In genomic region chr17:25794998-25795397, GRCm38 (mm10) we compare ENCODE assay signal across 9 mouse cellular contexts. TPM values are rescaled to one million over a fixed set of nuclear protein-coding genes. Genes with fewer than 3 reads are reported as not detected.
DNase-seq lines count a peak whose midpoint lies in the region; ATAC-seq and TF ChIP-seq lines count a peak whose summit lies in the region.
"Had no signal": no experiment of that assay in that cellular context is flagged by ENCODE, and none has a peak within 500 bp of the region (broad histone marks: within the 10 kb centered on the region; RNA-seq: fewer than 3 reads in every experiment).

No protein-coding gene starts in this region.

- intact Hi-C loops in left cerebral cortex, postnatal 4 days (cut with DNase I): loop anchor here (5.0 kb wide), 1 partner anchor 318 kb away; no protein-coding TSS in a partner anchor
- intact Hi-C loops in gastrocnemius, postnatal 14 days (cut with DNase I; ENCODE audit: low total_unique reads): loop anchor here (5.0 kb wide), 1 partner anchor 63 kb away; no protein-coding TSS in a partner anchor

- H3K27ac ChIP-seq in lung, embryonic 14.5 days (ENCODE audit: low read depth): no peak overlapping the region
- H3K27ac ChIP-seq in forebrain, embryonic 14.5 days (ENCODE audit: low read depth, low read length): peak overlapping the region; percentile 60; the same call in 1 of the 2 replicates
- 0 out of 2 replicates have a peak overlapping the region, but pooled peaks have one; percentile 69 for H3K27ac ChIP-seq in limb, embryonic 12.5 days
- H3K27ac ChIP-seq in olfactory bulb, adult 2 months (ENCODE audit: insufficient read depth, low read depth, low read length): peak overlapping the region; percentile 70

- H3K4me2 ChIP-seq in lung, embryonic 14.5 days: peak overlapping the region; percentile 98
- peak overlapping the region; percentile 73 for H3K4me2 ChIP-seq in forebrain, embryonic 14.5 days (ENCODE audit: low read length)
- H3K4me2 ChIP-seq in limb, embryonic 12.5 days: peak overlapping the region; percentile 99

- 84% methylated on average over 17 of the region's 17 CpGs for WGBS in lung, embryonic 14.5 days
- WGBS in forebrain, embryonic 14.5 days: 50% methylated on average over 17 of the region's 17 CpGs
- 83% methylated on average over 17 of the region's 17 CpGs for WGBS in limb, embryonic 12.5 days
- 52% methylated on average over 17 of the region's 17 CpGs for WGBS in olfactory bulb, adult 2 months

- no peaks in the 10 kb centered on the region for H3K27me3 ChIP-seq in lung, embryonic 14.5 days (ENCODE audit: insufficient read depth, low read length)
- no peaks in the 10 kb centered on the region for H3K27me3 ChIP-seq in forebrain, embryonic 14.5 days (replicated peaks; ENCODE audit: control insufficient read depth, insufficient read depth, low read length)
- no peaks in the 10 kb centered on the region for H3K27me3 ChIP-seq in limb, embryonic 12.5 days

- ATAC-seq in lung, embryonic 14.5 days (ENCODE audit: insufficient read depth): no peak
- ATAC-seq in forebrain, embryonic 14.5 days: no peak
- no peak for ATAC-seq in limb, embryonic 12.5 days (ENCODE audit: insufficient number of reproducible peaks, insufficient read depth, low FRiP score, low TSS enrichment, low read depth)
- ATAC-seq in cerebellum, adult (ENCODE audit: insufficient number of reproducible peaks, low FRiP score, low TSS enrichment): no peak

- H3K4me3 ChIP-seq in lung, embryonic 14.5 days (ENCODE audit: low read depth, low read length): peak overlapping the region; percentile 61
- H3K4me3 ChIP-seq in forebrain, embryonic 14.5 days (ENCODE audit: low read depth, low read length): peak overlapping the region; percentile 60
- H3K4me3 ChIP-seq in limb, embryonic 12.5 days (replicated peaks): peak overlapping the region; percentile 84
- H3K4me3 ChIP-seq in olfactory bulb, adult 2 months (ENCODE audit: insufficient read depth, low read depth, low read length): peak overlapping the region; percentile 17

- TF ChIP-seq CTCF in lung, embryonic 14.5 days (IDR thresholded peaks at IDR 0.05; ENCODE audit: low read depth): no peak
- TF ChIP-seq CTCF in olfactory bulb, adult 2 months (IDR thresholded peaks at IDR 0.05; ENCODE audit: insufficient read depth, low read depth, low read length): no peak

- peaks cover 14% of the 10 kb centered on the region for H3K4me1 ChIP-seq in lung, embryonic 14.5 days (ENCODE audit: insufficient read depth)
- H3K4me1 ChIP-seq in forebrain, embryonic 14.5 days (ENCODE audit: control insufficient read depth, insufficient read depth, low read length): peaks cover 41% of the 10 kb centered on the region
- peaks cover 52% of the 10 kb centered on the region for H3K4me1 ChIP-seq in limb, embryonic 12.5 days (replicated peaks)
- peaks cover 41% of the 10 kb centered on the region for H3K4me1 ChIP-seq in olfactory bulb, adult 2 months (ENCODE audit: control insufficient read depth, insufficient read depth, low read length)

- no peak for TF ChIP-seq POLR2A in olfactory bulb, adult 2 months (IDR thresholded peaks at IDR 0.05; ENCODE audit: insufficient read depth, low read depth, low read length)

- H3K9me3 ChIP-seq in lung, embryonic 14.5 days (ENCODE audit: low read depth, low read length): no peaks in the 10 kb centered on the region
- H3K9me3 ChIP-seq in forebrain, embryonic 14.5 days (replicated peaks; ENCODE audit: control insufficient read depth, low read length): no peaks in the 10 kb centered on the region
- no peaks in the 10 kb centered on the region for H3K9me3 ChIP-seq in limb, embryonic 12.5 days

- DNase-seq in lung, embryonic 14.5 days: no peak
- no peak for DNase-seq in lung, adult 18-20 months
- DNase-seq in forebrain, embryonic 14.5 days (ENCODE audit: low spot score): no peak
- DNase-seq in left cerebral cortex, postnatal 4 days: no peak
- no peak for DNase-seq in gastrocnemius, postnatal 14 days
- DNase-seq: lung, postnatal 36 days had no signal

- H3K36me3 ChIP-seq in lung, embryonic 14.5 days (ENCODE audit: insufficient read depth): 0 out of 2 replicates have a peak, but pooled peaks cover 10% of the 10 kb centered on the region
- H3K36me3 ChIP-seq in forebrain, embryonic 14.5 days (ENCODE audit: control insufficient read depth, insufficient read depth, low read length): no peaks in the 10 kb centered on the region
- 0 out of 2 replicates have a peak, but pooled peaks cover 10% of the 10 kb centered on the region for H3K36me3 ChIP-seq in limb, embryonic 12.5 days

- no peak overlapping the region for H3K9ac ChIP-seq in lung, embryonic 14.5 days
- H3K9ac ChIP-seq in forebrain, embryonic 14.5 days (ENCODE audit: low read length): peak overlapping the region; percentile 63
- H3K9ac ChIP-seq in limb, embryonic 12.5 days (replicated peaks): peak overlapping the region; percentile 79; the same call in 1 of the 2 replicates

RNA-seq across cellular contexts. Expression of gene AC134908.4, which starts 0.5 kb away (rescaled TPM):
- polyA plus RNA-seq in lung, embryonic 14.5 days (2014; fragmentation: Nextera tagmentation; extraction: Ambion mirVana): not detected in 2 replicates
- polyA plus RNA-seq in forebrain, embryonic 14.5 days (2014; fragmentation: Nextera tagmentation; extraction: Ambion mirVana): 0.57 and 0.88 TPM in 2 replicates
- 0.49 TPM in 1 of 2 replicates, not detected in the other for polyA plus RNA-seq in limb, embryonic 12.5 days (2016; fragmentation: Nextera tagmentation; extraction: Ambion mirVana)
- not detected in 2 replicates for polyA plus RNA-seq in olfactory bulb, adult 2 months (2012; ENCODE audit: insufficient read depth, insufficient read length, low replicate concordance, missing spikeins)
- total RNA-seq in left cerebral cortex, postnatal 4 days (2021): not detected
- total RNA-seq in gastrocnemius, postnatal 14 days (2021): not detected

RNA-seq across cellular contexts. Expression of gene Metrn, which starts 1.9 kb away (rescaled TPM):
- polyA plus RNA-seq in lung, embryonic 14.5 days (2014; fragmentation: Nextera tagmentation; extraction: Ambion mirVana): 10.4 and 12.7 TPM in 2 replicates
- polyA plus RNA-seq in forebrain, embryonic 14.5 days (2014; fragmentation: Nextera tagmentation; extraction: Ambion mirVana): 8.4 and 9.8 TPM in 2 replicates
- 50.5 and 52.1 TPM in 2 replicates for polyA plus RNA-seq in limb, embryonic 12.5 days (2016; fragmentation: Nextera tagmentation; extraction: Ambion mirVana)
- polyA plus RNA-seq in olfactory bulb, adult 2 months (2012; ENCODE audit: insufficient read depth, insufficient read length, low replicate concordance, missing spikeins): not detected in 2 replicates
- total RNA-seq in left cerebral cortex, postnatal 4 days (2021): 10 to 100 TPM; 45.8 to 56.7 TPM
- total RNA-seq in gastrocnemius, postnatal 14 days (2021): 10 to 100 TPM; 46.6 to 60.9 TPM

RNA-seq across cellular contexts. Expression of gene Fam173a, which starts 2.3 kb away (rescaled TPM):
- polyA plus RNA-seq in lung, embryonic 14.5 days (2014; fragmentation: Nextera tagmentation; extraction: Ambion mirVana): 81.9 and 96.8 TPM in 2 replicates
- polyA plus RNA-seq in forebrain, embryonic 14.5 days (2014; fragmentation: Nextera tagmentation; extraction: Ambion mirVana): 72.6 and 82.3 TPM in 2 replicates
- polyA plus RNA-seq in limb, embryonic 12.5 days (2016; fragmentation: Nextera tagmentation; extraction: Ambion mirVana): 68.3 and 71.7 TPM in 2 replicates
- not detected in 2 replicates for polyA plus RNA-seq in olfactory bulb, adult 2 months (2012; ENCODE audit: insufficient read depth, insufficient read length, low replicate concordance, missing spikeins)
- total RNA-seq in left cerebral cortex, postnatal 4 days (2021): 10 to 100 TPM; 50.6 to 61.1 TPM
- 10 to 100 TPM; 36.1 to 37.9 TPM for total RNA-seq in gastrocnemius, postnatal 14 days (2021)

RNA-seq across cellular contexts. Expression of gene Ccdc78, which starts 8.6 kb away (rescaled TPM):
- polyA plus RNA-seq in lung, embryonic 14.5 days (2014; fragmentation: Nextera tagmentation; extraction: Ambion mirVana): 0.12 TPM in 1 of 2 replicates, not detected in the other
- 0.14 TPM in 1 of 2 replicates, not detected in the other for polyA plus RNA-seq in forebrain, embryonic 14.5 days (2014; fragmentation: Nextera tagmentation; extraction: Ambion mirVana)
- polyA plus RNA-seq in limb, embryonic 12.5 days (2016; fragmentation: Nextera tagmentation; extraction: Ambion mirVana): 0.13 and 0.39 TPM in 2 replicates
- not detected in 2 replicates for polyA plus RNA-seq in olfactory bulb, adult 2 months (2012; ENCODE audit: insufficient read depth, insufficient read length, low replicate concordance, missing spikeins)
- total RNA-seq in left cerebral cortex, postnatal 4 days (2021): not detected
- not detected for total RNA-seq in gastrocnemius, postnatal 14 days (2021)

RNA-seq across cellular contexts. Expression of gene Haghl, which starts 9.5 kb away (rescaled TPM):
- polyA plus RNA-seq in lung, embryonic 14.5 days (2014; fragmentation: Nextera tagmentation; extraction: Ambion mirVana): 55.1 and 57.9 TPM in 2 replicates
- 106 and 130 TPM in 2 replicates for polyA plus RNA-seq in forebrain, embryonic 14.5 days (2014; fragmentation: Nextera tagmentation; extraction: Ambion mirVana)
- 89.8 and 97.7 TPM in 2 replicates for polyA plus RNA-seq in limb, embryonic 12.5 days (2016; fragmentation: Nextera tagmentation; extraction: Ambion mirVana)
- not detected in 2 replicates for polyA plus RNA-seq in olfactory bulb, adult 2 months (2012; ENCODE audit: insufficient read depth, insufficient read length, low replicate concordance, missing spikeins)
- total RNA-seq in left cerebral cortex, postnatal 4 days (2021): 10 to 100 TPM; 82.0 to 98.4 TPM
- 10 to 100 TPM; 13.9 to 16.1 TPM for total RNA-seq in gastrocnemius, postnatal 14 days (2021)

Comparison
In these comparisons a context has a peak if more than half of its experiments do, and no peak if none do; other contexts are left out.
1. H3K4me3 ChIP-seq: peak in every context shown above with its lines; median percentile 84 in limb, embryonic 12.5 days; 61 in lung, embryonic 14.5 days; 60 in forebrain, embryonic 14.5 days; 17 in olfactory bulb, adult 2 months.
2. RNA of gene Fam173a, which starts 2.3 kb away (polyA plus RNA-seq): 81.9 to 96.8 TPM in lung, embryonic 14.5 days, 72.6 to 82.3 TPM in forebrain, embryonic 14.5 days and 68.3 to 71.7 TPM in limb, embryonic 12.5 days; not detected in olfactory bulb, adult 2 months; every median in the first group is over 10 times any median in the second.
3. Peak in every context shown above with its lines, with median percentiles within 50 percentile points of each other: H3K4me2 ChIP-seq.